Mouse (Mus musculus): ENCODE measurements around the gene Lin7c.

Lin7c gene

DNA sequence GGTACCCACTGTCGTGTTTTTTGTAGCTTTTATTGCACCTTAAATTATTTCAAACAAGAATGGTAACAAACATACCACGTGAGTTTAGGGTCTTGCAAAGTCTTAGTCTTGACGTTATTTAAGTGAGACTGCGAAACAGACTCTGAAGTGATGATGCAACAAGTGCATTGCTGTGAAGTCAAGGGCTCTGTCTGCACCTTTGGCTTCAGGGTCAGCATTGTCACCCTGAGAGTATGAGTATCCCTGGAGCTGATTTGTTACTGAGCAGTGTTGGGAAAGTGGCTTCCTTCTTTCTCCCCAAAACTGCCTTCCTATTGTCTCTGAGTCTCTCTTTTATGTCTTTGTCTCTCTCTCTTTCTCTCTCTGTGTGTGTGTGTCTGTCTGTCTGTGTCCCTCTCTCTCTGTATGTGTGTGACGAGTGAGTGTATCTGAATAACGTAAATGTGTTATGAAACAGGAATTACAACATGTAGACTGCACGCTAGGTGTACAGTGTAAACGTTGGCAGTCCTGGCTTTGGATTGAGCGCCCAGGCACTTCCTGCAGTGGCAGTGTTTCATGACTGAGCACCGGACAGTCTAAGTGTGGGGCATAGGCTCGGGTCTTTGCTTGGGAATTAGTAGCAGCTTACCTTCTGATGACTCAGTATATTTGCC lies 45.2 kb downstream of the Lin7c start:
- DNase-seq (ENCODE audit: extremely low read depth, insufficient read length, low spot score): no peak

DNA sequence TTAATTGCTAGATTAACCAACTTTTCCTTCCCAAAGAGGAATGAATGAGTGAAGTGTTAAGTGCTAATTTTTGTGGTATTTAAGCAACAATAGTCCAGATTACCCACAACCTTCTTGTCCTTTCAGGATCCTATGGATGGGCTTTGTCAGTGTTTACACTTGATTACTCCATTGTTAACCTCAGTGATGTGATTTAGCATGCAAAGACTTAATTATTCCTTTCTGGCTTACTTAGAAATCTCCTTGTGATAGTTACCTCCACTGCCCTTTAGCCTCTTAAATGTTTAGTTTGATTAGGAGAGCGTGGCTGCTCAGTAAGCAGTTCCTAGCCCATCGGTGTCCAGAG lies 45.7 kb downstream of the Lin7c start:
- no peak for DNase-seq (ENCODE audit: extremely low read depth, insufficient read length, low spot score)

DNA sequence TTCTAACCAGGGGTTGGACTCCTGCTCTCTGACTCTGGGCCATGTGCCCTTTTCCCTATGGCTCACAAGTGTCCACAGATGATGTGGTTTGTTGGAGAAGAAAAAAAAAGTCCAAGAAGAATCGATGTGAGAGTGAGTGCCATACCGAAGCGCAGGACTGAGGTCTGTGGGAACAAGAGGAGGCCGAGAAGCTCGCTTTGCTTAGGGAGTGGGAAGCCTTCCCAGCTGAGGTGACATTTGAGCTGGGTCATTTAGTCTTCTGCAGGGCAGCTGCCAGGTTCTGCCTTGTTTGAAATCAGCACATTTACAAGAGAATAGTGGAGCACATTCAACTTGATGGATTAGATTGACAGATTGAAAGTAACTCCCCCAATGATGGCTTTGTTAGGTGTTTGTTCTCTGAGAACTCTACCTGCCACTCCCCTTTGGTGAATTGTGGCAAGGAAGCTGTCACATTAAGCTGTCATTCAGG lies 51.4 kb downstream of the Lin7c start:
- DNase-seq (ENCODE audit: extremely low read depth, insufficient read length, low spot score): no peak

DNA sequence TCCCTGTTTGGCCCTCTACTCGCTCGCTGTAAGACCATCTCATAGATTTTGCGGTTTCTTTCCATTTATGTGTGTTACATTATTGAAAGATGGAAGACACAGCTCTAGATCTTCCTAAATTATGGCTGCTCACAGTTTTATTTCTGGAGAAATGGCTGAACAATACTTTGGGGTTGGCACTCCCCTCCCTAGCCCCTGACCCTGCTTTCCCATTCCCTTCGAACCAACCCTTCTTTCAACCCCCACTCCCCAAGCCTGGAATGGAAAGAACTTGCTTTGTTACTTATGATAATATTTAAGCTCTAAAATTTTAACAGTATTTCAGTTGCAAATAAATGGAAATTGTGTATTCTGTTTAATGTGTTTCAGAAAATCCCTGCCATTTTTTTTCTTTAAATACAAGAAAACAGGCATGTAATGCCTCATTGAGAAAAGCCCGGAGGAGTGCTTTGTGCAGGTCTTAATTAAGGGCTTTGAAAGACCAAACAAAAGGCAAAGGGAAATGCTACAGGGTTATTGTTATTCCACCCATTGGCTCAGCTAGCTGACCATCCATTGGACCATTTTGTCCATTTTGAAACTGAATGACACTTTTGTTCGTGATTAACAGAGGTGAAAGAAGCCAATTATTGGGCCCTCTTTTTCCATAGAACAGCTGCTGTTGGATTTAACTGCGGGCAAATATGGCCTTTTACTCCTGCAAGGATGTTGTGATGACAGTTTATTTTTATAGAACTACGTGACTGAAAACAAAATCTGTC lies 52.3 kb downstream of the Lin7c start:
- DNase-seq (ENCODE audit: extremely low read depth, insufficient read length, low spot score): no peak

DNA sequence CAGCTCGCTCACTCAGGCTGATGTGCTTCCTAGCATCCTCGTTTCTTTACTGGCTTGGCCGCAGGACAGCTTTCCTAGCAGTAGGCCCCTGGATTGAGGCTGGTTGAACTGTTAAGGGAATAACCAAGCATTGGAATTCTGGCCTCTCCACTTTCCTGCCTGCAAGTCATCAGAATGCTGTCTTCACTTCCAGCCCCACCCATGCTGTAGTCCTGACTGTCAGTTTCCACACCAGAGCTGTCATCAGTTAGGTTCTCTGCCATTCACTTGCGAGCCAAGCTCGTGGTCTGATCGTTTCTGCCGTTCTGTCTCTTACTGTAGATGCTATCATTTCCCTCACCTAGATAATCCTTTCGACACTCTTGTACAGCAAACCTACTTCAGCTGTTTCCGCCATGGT lies 54.3 kb downstream of the Lin7c start:
- DNase-seq (ENCODE audit: extremely low read depth, insufficient read length, low spot score): no peak

DNA sequence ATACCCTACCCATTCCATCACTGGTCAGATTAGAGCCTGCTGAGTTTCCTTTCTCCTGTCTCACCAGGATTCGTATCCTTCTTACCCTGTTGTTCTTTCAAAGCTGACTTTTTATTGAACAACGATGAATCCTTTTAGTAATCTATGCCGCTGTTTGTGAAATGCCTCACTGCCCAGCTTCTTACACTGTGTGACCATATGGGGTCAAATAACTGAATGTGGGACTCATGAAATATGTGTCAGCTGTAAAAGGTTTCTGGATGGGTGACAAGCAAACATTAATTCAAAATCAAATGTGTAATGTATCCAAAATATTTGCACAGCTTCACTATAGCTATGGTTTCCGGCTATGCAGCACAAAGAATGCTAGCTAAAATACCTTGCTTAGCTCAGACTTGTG lies 54.9 kb downstream of the Lin7c start:
- no peak for DNase-seq (ENCODE audit: extremely low read depth, insufficient read length, low spot score)

DNA sequence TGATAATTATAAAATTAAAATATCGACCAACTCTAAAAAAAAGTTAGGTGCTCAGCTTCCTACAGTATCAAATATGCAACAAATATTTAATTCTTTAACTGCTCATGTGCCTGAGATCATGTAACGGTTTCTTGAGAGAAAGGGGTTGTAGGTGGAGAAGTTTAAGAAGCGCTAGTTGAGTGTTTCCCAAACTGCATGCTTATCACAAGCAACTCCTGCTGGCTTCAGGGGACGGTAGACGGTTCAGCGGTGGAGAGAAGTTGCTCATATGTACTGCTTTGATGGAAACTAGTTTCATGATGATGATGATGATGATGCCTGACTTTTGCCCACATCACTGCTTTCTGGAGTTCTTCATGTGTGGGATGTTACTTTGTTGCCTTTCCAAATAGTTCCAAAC lies 55.8 kb downstream of the Lin7c start:
- DNase-seq (ENCODE audit: extremely low read depth, insufficient read length, low spot score): no peak

DNA sequence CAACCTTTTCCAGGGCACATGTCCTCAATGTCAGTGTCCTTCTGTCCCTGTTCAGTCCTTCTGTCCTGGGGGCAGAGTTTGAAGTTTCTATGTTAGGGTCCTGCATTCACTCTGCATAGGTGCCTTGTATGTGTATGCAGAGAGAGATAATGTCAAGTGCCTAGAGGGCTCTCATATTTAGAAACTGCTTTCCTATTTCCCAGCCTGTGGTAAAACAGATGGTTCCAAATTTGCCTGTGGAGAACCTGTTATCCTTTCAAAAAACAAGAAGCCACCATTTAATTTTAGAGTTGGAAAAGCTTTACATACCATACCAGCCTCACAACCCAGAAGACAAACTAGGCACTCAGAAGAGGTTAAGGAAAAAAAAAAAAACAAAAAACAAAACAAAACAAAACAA lies 58.9 kb downstream of the Lin7c start:
- no peak for DNase-seq (ENCODE audit: extremely low read depth, insufficient read length, low spot score)

DNA sequence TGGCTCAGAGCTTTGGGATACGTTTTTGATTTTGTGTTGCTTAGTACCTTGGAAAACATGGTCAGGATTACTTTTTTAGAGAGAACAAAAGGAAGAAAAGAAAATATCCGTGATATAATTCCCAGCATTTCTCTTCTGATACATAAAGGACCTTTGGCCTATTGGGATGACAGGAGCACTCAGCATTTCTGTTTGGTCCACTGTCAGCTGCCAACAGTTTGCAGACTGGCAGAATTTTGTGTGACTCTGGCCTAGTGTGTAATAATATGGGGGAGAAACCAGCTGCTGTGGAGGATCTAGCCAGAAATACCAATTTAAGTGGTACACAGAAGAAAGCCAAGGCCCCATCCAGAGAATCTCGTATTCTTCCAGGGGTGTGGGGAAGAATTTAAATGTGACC lies 59.7 kb downstream of the Lin7c start:
- no peak for DNase-seq (ENCODE audit: extremely low read depth, insufficient read length, low spot score)

Data from 3134 (cell line).